Mouse (Mus musculus) lung, postnatal 0 days (tissue): ENCODE results near the gene Evi2b. TPM values are rescaled to one million over a fixed set of nuclear protein-coding genes. Genes with fewer than 3 reads are reported as not detected.

Experiments
- ATAC-seq: fragments of 200-750 bp; cut with Nextera tagmentation; 2 replicates; pipeline ENCODE4 v1.8.0; 2017; ENCODE audit warnings: moderate library complexity
- DNase-seq: peaks from one replicate; pipeline ENCODE4 v3.0.0-alpha.2; 2016; ENCODE audit warnings: low spot score
- H3K27ac ChIP-seq: fragments of 300-500 bp; sonication (generic); 2 replicates; pipeline ENCODE4 v1.5.1; 2014; ENCODE audit warnings: antibody characterized with exemption, mild to moderate bottlenecking, low read length, mixed read lengths
- H3K27me3 ChIP-seq: fragments of 300-500 bp; sonication (generic); replicated peaks from 2 replicates; pipeline ENCODE4 v1.6.1; 2014; ENCODE audit warnings: low read length, mixed read lengths; ENCODE audit not compliant: insufficient read depth
- H3K36me3 ChIP-seq: fragments of 300-500 bp; sonication (generic); 2 replicates; pipeline ENCODE4 v1.6.1; 2014; ENCODE audit warnings: low read length, mixed read lengths; ENCODE audit not compliant: insufficient read depth
- H3K4me1 ChIP-seq: fragments of 300-500 bp; sonication (generic); 2 replicates; pipeline ENCODE4 v1.6.1; 2014; ENCODE audit warnings: antibody characterized with exemption, low read depth, low read length, mixed read lengths; ENCODE audit not compliant: insufficient read depth
- H3K4me2 ChIP-seq: fragments of 300-500 bp; sonication (generic); replicated peaks from 2 replicates; pipeline ENCODE4 v1.6.1; 2014; ENCODE audit warnings: low read depth, mild to moderate bottlenecking, low read length, moderate library complexity, mixed read lengths
- H3K4me3 ChIP-seq: fragments of 300-500 bp; sonication (generic); 2 replicates; pipeline ENCODE4 v1.5.1; 2014; ENCODE audit warnings: low read depth, low read length
- H3K9ac ChIP-seq: fragments of 300-500 bp; sonication (generic); replicated peaks from 2 replicates; pipeline ENCODE4 v1.6.1; 2014; ENCODE audit warnings: low read depth, mild to moderate bottlenecking
- H3K9me3 ChIP-seq: fragments of 300-500 bp; sonication (generic); 2 replicates; pipeline ENCODE4 v1.6.1; 2016; ENCODE audit warnings: low read length, mixed read lengths
- CTCF ChIP-seq: IDR thresholded peaks from 2 replicates; pipeline ENCODE4 v1.5.1; 2016; ENCODE audit warnings: antibody characterized with exemption, mild to moderate bottlenecking
- EP300 ChIP-seq: IDR thresholded peaks from 2 replicates; pipeline ENCODE4 v1.6.1; 2016; ENCODE audit warnings: antibody characterized with exemption, mild to moderate bottlenecking, control low read depth
- WGBS: fragments of 180-500 bp; shearing (Covaris S2); extraction: QIAGEN DNeasy Blood & Tissue Kit; methylation state at CpG from one replicate; pipeline ENCODE4 v1.1.7; 2014; 5-methylcytosine and 5-hydroxymethylcytosine counted together
- polyA plus RNA-seq: library from polyadenylated mRNA; unstranded; fragments of >200 nt; fragmentation: Nextera tagmentation; extraction: Ambion mirVana; gene quantifications from 2 replicates; pipeline ENCODE4 v1.2.1, GENCODE M21; 2015

Evi2b gene
- 2.0 and 2.6 TPM in 2 replicates for polyA plus RNA-seq

DNA sequence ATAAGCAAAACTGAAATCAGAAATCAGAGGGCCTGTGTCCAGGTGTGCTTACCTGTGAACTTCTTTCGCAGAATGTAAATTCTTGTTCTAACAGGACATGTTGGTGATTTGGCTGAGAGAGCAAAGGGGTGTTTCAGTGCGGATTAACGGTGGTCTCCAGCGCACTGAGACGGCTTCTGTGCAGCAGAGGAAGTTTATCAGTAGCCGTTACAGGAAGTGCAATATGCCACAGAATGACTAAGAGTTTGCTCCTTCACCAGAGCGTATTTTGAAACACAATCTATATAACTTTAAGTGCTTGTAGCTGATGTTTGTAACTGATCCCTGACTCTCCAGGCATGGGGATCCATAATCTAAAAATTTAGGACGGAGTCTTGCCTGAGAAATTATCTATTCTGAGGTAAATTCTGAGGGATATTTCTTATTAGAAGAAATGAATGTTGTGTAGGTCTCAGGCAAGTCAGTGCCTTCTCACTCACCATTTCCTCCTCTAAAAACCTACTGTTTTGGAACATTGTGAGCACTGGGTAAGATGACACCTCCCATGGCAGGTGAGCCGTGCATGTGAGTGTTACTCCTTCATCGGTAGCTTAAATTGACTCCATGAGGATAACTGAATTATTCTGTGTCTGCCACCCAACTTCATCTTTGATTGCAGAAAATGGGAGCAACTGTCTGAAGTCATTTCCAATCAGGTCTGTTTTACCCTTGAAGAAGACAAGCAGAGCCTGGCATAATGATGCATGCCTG is at the start of gene Evi2b:
Gene Evi2b, minus strand, starts transcription at position 203 of the 750 bp plus-strand sequence.
- no peak within 1 kb of the TSS for H3K4me3 ChIP-seq
- H3K4me2 ChIP-seq, result no peak within 1 kb of the TSS
- H3K36me3 ChIP-seq, result no peaks in the 10 kb centered on the region
- DNase-seq (peak; percentile 17), ATAC-seq (no peak)
- no peaks in the 10 kb centered on the region for H3K9me3 ChIP-seq
- TF ChIP-seq CTCF (no peak), EP300 (no peak)
- H3K4me1 ChIP-seq, result no peaks in the 10 kb centered on the region
- no peaks in the 10 kb centered on the region for H3K27me3 ChIP-seq
- 56% methylated on average over 10 of the region's 10 CpGs for WGBS
- H3K27ac ChIP-seq, result no peak within 1 kb of the TSS
- no peak within 1 kb of the TSS for H3K9ac ChIP-seq

DNA sequence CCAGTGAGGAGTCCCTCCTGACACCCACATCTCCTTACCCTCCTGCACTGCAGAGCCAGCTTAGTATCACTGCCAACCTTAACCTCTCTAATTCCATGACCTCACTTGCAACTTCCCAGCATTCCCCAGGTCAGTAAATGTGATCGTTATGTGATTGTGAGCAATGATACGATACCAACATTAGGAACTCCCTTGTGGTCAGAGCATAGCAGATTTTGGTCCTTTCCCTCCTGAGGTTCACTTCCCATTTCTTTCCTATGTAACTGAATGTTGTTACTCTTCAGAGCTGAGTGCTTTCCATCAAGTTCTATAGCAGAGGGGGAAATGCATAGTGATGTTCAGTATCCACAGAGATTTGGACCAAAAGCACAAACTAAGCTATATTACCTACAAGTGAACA is 46.8 kb upstream of the Evi2b start:
- Histone ChIP-seq H3K9me3 (no peaks in the 10 kb centered on the region), H3K4me1 (no peaks in the 10 kb centered on the region), H3K4me3 (no peak overlapping the region), H3K36me3 (peaks cover 34% of the 10 kb centered on the region), H3K27ac (no peak overlapping the region), H3K27me3 (no peaks in the 10 kb centered on the region), H3K4me2 (no peak overlapping the region), H3K9ac (no peak overlapping the region)
- ATAC-seq (no peak), DNase-seq (no peak)
- 90% methylated on average over 2 of the region's 2 CpGs for WGBS
- no peak for TF ChIP-seq CTCF
- no peak for TF ChIP-seq EP300

DNA sequence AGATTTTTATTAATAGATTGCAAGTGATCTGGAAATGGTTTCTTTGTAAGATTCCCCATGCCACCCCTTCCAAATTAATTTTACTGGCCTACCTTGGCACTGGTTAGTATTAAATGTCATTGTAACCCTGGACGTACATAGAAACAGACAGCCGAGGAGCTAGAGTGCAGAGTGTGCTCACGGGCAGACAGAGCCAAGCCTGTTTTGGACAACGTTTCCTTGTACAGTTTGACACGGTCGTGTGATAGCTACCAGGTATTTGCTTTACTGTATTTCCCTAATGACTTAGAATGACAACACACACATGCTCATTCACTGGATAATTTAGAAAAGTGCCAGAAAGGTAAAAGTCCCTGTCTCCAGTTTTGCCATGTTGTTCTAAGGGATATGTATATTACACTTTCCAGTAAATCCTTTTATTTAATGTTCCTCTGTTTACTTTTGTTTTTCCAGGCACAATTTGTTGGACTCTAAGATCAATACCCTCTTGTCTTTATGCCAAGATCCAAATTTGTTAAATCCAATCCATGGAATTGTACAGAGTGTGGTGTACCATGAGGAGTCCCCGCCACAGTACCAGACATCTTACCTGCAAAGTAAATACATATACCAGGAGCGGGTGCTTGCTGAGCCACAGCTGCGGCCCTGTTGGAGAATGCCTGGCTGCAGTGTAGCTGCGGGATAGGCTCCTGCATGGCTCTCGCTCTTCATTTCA is 44.8 kb upstream of the Evi2b start:
- Histone ChIP-seq H3K27me3 (no peaks in the 10 kb centered on the region), H3K9ac (no peak overlapping the region), H3K4me2 (no peak overlapping the region), H3K27ac (no peak overlapping the region), H3K4me1 (no peaks in the 10 kb centered on the region), H3K36me3 (peaks cover 38% of the 10 kb centered on the region), H3K9me3 (no peaks in the 10 kb centered on the region), H3K4me3 (no peak overlapping the region)
- ATAC-seq (no peak), DNase-seq (no peak)
- TF ChIP-seq EP300, result no peak
- no peak for TF ChIP-seq CTCF
- WGBS, result 85% methylated on average over 11 of the region's 11 CpGs

DNA sequence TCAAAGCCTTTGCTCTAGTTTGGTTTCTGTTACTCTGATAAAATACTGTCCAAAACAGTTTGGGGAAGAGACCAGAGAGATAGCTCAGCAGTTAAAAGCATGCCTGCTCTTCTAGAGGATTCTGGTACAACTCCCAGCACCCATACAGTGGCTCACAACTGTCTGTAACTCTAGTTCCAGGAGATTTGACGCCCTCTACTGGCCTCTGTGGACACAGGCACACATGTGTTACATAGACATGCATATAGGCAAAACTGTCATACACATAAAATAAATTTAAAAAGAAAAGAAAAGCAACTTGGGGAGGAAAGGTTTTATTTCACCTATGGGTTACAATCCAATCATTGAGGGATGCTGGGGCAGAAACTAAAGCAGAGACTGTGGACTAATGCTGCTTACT is 43.4 kb upstream of the Evi2b start:
- H3K9ac ChIP-seq, result no peak overlapping the region
- TF ChIP-seq CTCF (no peak), EP300 (no peak)
- H3K36me3 ChIP-seq, result peaks cover 43% of the 10 kb centered on the region
- no peaks in the 10 kb centered on the region for H3K27me3 ChIP-seq
- 48% methylated on average over 1 of the region's 1 CpGs for WGBS
- H3K4me1 ChIP-seq, result no peaks in the 10 kb centered on the region
- no peak overlapping the region for H3K4me3 ChIP-seq
- ATAC-seq, result no peak
- no peak overlapping the region for H3K27ac ChIP-seq
- H3K9me3 ChIP-seq, result no peaks in the 10 kb centered on the region
- no peak overlapping the region for H3K4me2 ChIP-seq
- no peak for DNase-seq

DNA sequence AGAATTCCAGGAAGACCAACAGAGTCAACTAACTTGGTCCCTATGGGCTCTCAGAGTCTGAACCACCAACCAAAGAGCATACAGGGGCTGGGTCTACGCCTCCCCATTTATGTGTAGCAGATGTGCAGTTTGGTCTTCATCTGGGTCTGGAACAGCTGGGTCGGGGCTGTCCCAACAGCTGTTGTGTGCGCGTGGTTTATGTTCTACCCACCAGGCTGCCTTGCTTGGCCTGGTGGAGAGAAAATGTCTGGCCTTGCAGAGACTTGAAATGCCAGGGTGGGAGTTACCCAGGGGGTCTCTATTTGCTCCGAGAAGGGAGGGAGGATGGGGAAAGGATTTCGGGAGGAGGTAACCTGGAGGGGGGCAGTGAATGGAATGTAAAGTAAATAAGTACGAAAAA is 39.9 kb upstream of the Evi2b start:
- no peaks in the 10 kb centered on the region for H3K27me3 ChIP-seq
- no peak for DNase-seq
- H3K4me1 ChIP-seq, result no peaks in the 10 kb centered on the region
- H3K4me2 ChIP-seq, result no peak overlapping the region
- H3K27ac ChIP-seq, result no peak overlapping the region
- no peak overlapping the region for H3K4me3 ChIP-seq
- WGBS, result 88% methylated on average over 7 of the region's 7 CpGs
- no peak for ATAC-seq
- H3K36me3 ChIP-seq, result peaks cover 43% of the 10 kb centered on the region
- H3K9me3 ChIP-seq, result no peaks in the 10 kb centered on the region
- no peak for TF ChIP-seq CTCF
- H3K9ac ChIP-seq, result no peak overlapping the region

DNA sequence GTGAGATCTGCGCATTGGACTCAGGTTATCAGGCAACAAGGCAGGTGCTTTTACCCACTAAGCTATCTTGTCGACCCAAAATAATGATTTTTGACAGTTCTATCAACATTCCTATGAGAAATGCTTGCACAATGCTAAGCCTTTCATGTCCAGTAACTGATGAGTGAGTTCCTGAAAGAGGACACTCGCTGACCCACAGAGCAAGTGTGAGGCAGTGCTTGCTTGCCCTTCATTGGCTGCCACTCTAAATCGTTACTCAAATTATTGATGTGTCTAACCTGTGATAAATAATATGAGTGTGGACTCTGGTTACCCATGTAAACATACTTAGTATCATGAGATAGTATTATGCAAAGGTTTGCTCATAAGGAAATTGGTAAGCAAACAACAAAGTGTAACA is 37.0 kb upstream of the Evi2b start:
- H3K9ac ChIP-seq, result no peak overlapping the region
- no peaks in the 10 kb centered on the region for H3K27me3 ChIP-seq
- no peak overlapping the region for H3K27ac ChIP-seq
- DNase-seq, result no peak
- H3K9me3 ChIP-seq, result no peaks in the 10 kb centered on the region
- no peaks in the 10 kb centered on the region for H3K4me1 ChIP-seq
- no peak for ATAC-seq
- H3K36me3 ChIP-seq, result peaks cover 28% of the 10 kb centered on the region
- no peak overlapping the region for H3K4me3 ChIP-seq
- TF ChIP-seq EP300 (no peak), CTCF (no peak)
- WGBS, result 90% methylated on average over 4 of the region's 4 CpGs
- H3K4me2 ChIP-seq, result no peak overlapping the region
